Mouse (Mus musculus): ENCODE measurements at regions not wholly inside any gene's neighbourhood (a gene's known extent, or its start where the extent isn't known, plus 50 kb on each side); places are given as distances from the start of the nearest gene placed in this dataset.

GRCm38 (mm10) chr13:52059756-52060417, 213.4 kb downstream of the Gadd45g start:
- TF ChIP-seq POLR2A (IDR thresholded peaks at IDR 0.05; ENCODE audit: insufficient read depth, low read depth, low read length): no peak
- TF ChIP-seq CTCF (IDR thresholded peaks at IDR 0.05; ENCODE audit: insufficient read depth, low read depth, low read length): no peak

Measured in olfactory bulb, adult 2 months (tissue).